Mouse (Mus musculus): ENCODE measurements around the gene Flvcr1. TPM values are rescaled to one million over a fixed set of nuclear protein-coding genes. Genes with fewer than 3 reads are reported as not detected.

The Flvcr1 gene
- 1.6 and 2.5 TPM in 2 replicates for polyA plus RNA-seq (2021; fragmentation: Nextera tagmentation)
- long read RNA-seq, experiment 1, full-length matches to known transcripts: 4 of 12 reads
- long read RNA-seq, experiment 1, partial matches to known transcripts: 2 of 12 reads
- long read RNA-seq, experiment 1, other reads (novel, unspliced or antisense): 6 of 12 reads
- long read RNA-seq, experiment 2, partial matches to known transcripts: 1 of 2 reads
- long read RNA-seq, experiment 2, other reads (novel, unspliced or antisense): 1 of 2 reads

GRCm38 (mm10) chr1:191026021-191026713 lies at the start of gene Flvcr1:
Gene Flvcr1, minus strand, starts transcription at chr1:191026158.

GRCm38 (mm10) chr1:191062781-191063485 lies 37.0 kb upstream of the Flvcr1 start, which contains the start of the genes Tatdn3 and Nsl1:
Gene Tatdn3, minus strand, starts transcription at chr1:191062932.
Gene Nsl1, plus strand, starts transcription at chr1:191063012.

GRCm38 (mm10) chr1:191036554-191037334 lies 10.8 kb upstream of the Flvcr1 start, which contains the start of gene Spata45:
Gene Spata45, plus strand, starts transcription at chr1:191036639.

GRCm38 (mm10) chr1:190979100-190979563 lies 46.8 kb downstream of the Flvcr1 start, which contains the start of gene Vash2:
Gene Vash2, minus strand, starts transcription at chr1:190979296.

Other genes with a start within 250 kb of the Flvcr1 start
- gene Rps6kc1, start 114.4 kb downstream of the Flvcr1 start, polyA plus RNA-seq (2021; fragmentation: Nextera tagmentation): 14.4 and 21.3 TPM in 2 replicates
- 25.1 and 35.2 TPM in 2 replicates for gene Angel2, start 101.0 kb downstream of the Flvcr1 start, polyA plus RNA-seq (2021; fragmentation: Nextera tagmentation)
- 0.68 and 0.82 TPM in 2 replicates for gene Vash2, start 46.9 kb downstream of the Flvcr1 start, polyA plus RNA-seq (2021; fragmentation: Nextera tagmentation)
- not detected in 2 replicates for gene Spata45, start 10.5 kb upstream of the Flvcr1 start, polyA plus RNA-seq (2021; fragmentation: Nextera tagmentation)
- 6.6 and 8.9 TPM in 2 replicates for gene Tatdn3, start 36.8 kb upstream of the Flvcr1 start, polyA plus RNA-seq (2021; fragmentation: Nextera tagmentation)
- 0.54 and 0.64 TPM in 2 replicates for gene Nsl1, start 36.9 kb upstream of the Flvcr1 start, polyA plus RNA-seq (2021; fragmentation: Nextera tagmentation)
- gene Batf3, start 71.7 kb upstream of the Flvcr1 start, polyA plus RNA-seq (2021; fragmentation: Nextera tagmentation): 4.7 and 5.9 TPM in 2 replicates
- gene Fam71a, start 138.7 kb upstream of the Flvcr1 start, polyA plus RNA-seq (2021; fragmentation: Nextera tagmentation): not detected in 2 replicates
- 0.72 and 0.83 TPM in 2 replicates for gene Atf3, start 191.9 kb upstream of the Flvcr1 start, polyA plus RNA-seq (2021; fragmentation: Nextera tagmentation)